Mouse (Mus musculus): ENCODE results near the gene Gm20708. TPM values are rescaled to one million over a fixed set of nuclear protein-coding genes. Genes with fewer than 3 reads are reported as not detected.
"Not testable (repeated sequence)": the region's sequence is repeated elsewhere in the genome, so short reads cannot be mapped to it uniquely, and the experiment has no call there.

Gene Gm20708
- polyA plus RNA-seq, 1 experiment from 2014 or later: 1.0 TPM

DNA sequence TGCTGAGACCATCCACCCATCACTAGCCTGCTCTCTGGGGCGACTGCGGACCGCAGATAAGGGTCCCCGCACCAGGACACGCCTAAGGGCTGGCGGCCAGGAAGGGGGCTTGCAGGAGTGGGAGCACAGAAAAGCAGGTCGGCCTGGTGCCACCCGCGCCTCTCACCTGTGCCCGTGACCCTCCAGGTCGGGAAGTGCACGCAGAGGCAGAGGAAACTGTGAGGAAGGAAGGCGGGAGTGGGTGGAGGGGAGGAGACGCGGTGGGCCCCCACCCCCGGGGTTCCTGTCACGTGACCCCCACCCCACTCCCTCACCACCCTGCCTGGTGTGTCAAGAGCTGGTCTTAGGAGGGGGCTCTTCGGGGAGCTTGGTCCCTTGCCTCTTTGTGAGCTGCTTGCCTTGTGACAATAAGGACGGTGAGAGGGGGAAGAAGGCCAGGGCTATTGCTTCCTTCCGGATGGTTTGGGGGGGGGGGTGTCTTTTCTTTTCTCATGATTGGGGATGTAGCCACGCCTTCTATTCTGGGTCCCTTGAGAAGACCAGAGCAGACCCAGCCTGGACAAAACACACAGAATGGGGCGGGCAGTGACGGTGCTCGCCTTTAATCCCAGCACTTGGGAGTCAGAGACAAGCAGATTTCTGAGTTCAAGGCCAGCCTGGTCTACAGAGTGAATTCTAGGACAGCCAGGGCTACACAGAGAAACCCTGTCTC is 27.3 kb upstream of the Gm20708 start, which contains the start of the genes Tmc8 and Tmc6:
Tmc8 (plus strand) TSS at position 84 of the 712 bp plus-strand sequence.
Tmc6 (minus strand) TSS at position 206 of the 712 bp plus-strand sequence.
- Histone ChIP-seq H3K27ac (replicated peaks in 1 of 2; ENCODE audit: control insufficient read depth in 1 of 2, insufficient read depth in 1 of 2, low read depth in 2 of 2, low read length in 2 of 2) (peak within 1 kb of the TSS; percentile 74 to 94), H3K4me2 (ENCODE audit: low read length) (peak within 1 kb of the TSS; percentile 100), H3K36me3 (ENCODE audit: control insufficient read depth, insufficient read depth, low read length) (peaks cover 14% of the 10 kb centered on the region), H3K9me3 (ENCODE audit: control insufficient read depth, low read length) (no peaks in the 10 kb centered on the region), H3K9ac (ENCODE audit: low read length) (peak within 1 kb of the TSS; percentile 85), H3K4me3 (ENCODE audit: control insufficient read depth in 1 of 2, insufficient read depth in 1 of 2, low read depth in 1 of 2, low read length in 2 of 2) (peak within 1 kb of the TSS; percentile 51 to 60), H3K4me1 (ENCODE audit: control insufficient read depth in 2 of 2, insufficient read depth in 2 of 2, low read length in 2 of 2) (peaks cover 29 to 37% of the 10 kb centered on the region in 2 experiments), H3K27me3 (ENCODE audit: control insufficient read depth, insufficient read depth, low read length) (no peaks in the 10 kb centered on the region)
- WGBS: 29% methylated on average over 24 of the region's 24 CpGs
- no peak for ATAC-seq (ENCODE audit: insufficient number of reproducible peaks, insufficient read depth, low FRiP score, low read depth)

DNA sequence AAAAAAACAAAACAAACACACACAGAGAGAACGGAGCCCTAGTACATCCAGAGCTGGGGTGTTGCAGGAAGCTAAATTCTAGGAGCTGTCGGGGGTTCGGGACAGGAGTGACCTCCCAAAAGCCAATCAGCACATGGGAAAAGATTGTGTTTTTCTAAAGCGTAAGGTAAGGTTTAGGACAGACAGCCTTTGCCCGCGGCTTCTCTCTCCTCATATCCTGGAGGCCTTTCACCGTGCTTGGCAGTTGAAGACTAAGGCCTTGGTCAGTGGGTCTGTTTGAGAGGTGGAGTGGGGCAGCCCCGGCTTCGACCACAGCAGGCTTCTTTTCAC is 26.8 kb upstream of the Gm20708 start:
- H3K27ac ChIP-seq (replicated peaks in 1 of 2; ENCODE audit: control insufficient read depth in 1 of 2, insufficient read depth in 1 of 2, low read depth in 2 of 2, low read length in 2 of 2): peak overlapping the region; percentile 65 to 94
- peak overlapping the region; percentile 68 for H3K9ac ChIP-seq (ENCODE audit: low read length)
- peak overlapping the region; percentile 44 to 60 for H3K4me3 ChIP-seq (ENCODE audit: control insufficient read depth in 1 of 2, insufficient read depth in 1 of 2, low read depth in 1 of 2, low read length in 2 of 2)
- H3K27me3 ChIP-seq (ENCODE audit: control insufficient read depth, insufficient read depth, low read length): no peaks in the 10 kb centered on the region
- peaks cover 9% of the 10 kb centered on the region for H3K36me3 ChIP-seq (ENCODE audit: control insufficient read depth, insufficient read depth, low read length)
- 54% methylated on average over 9 of the region's 9 CpGs for WGBS
- H3K4me2 ChIP-seq (ENCODE audit: low read length): peak overlapping the region; percentile 100
- H3K9me3 ChIP-seq (ENCODE audit: control insufficient read depth, low read length): no peaks in the 10 kb centered on the region
- no peak for ATAC-seq (ENCODE audit: insufficient number of reproducible peaks, insufficient read depth, low FRiP score, low read depth)
- peaks cover 29 to 37% of the 10 kb centered on the region in 2 experiments for H3K4me1 ChIP-seq (ENCODE audit: control insufficient read depth in 2 of 2, insufficient read depth in 2 of 2, low read length in 2 of 2)

- Histone ChIP-seq H3K4me2 (ENCODE audit: low read length) (peak overlapping the region; percentile 100), H3K4me1 (ENCODE audit: control insufficient read depth in 2 of 2, insufficient read depth in 2 of 2, low read length in 2 of 2) (peaks cover 29 to 37% of the 10 kb centered on the region in 2 experiments), H3K4me3 (ENCODE audit: control insufficient read depth in 1 of 2, insufficient read depth in 1 of 2, low read depth in 1 of 2, low read length in 2 of 2) (peak overlapping the region; percentile 44 to 60), H3K27ac (replicated peaks in 1 of 2; ENCODE audit: control insufficient read depth in 1 of 2, insufficient read depth in 1 of 2, low read depth in 2 of 2, low read length in 2 of 2) (peak overlapping the region; percentile 65 to 94), H3K36me3 (ENCODE audit: control insufficient read depth, insufficient read depth, low read length) (peaks cover 5% of the 10 kb centered on the region), H3K9ac (ENCODE audit: low read length) (peak overlapping the region; percentile 68), H3K27me3 (ENCODE audit: control insufficient read depth, insufficient read depth, low read length) (no peaks in the 10 kb centered on the region), H3K9me3 (ENCODE audit: control insufficient read depth, low read length) (no peaks in the 10 kb centered on the region)
- no peak for ATAC-seq (ENCODE audit: insufficient number of reproducible peaks, insufficient read depth, low FRiP score, low read depth)
- WGBS: 4% methylated on average over 30 of the region's 31 CpGs
Observed at GRCm38 (mm10) chr11:117783089-117783488, 26.4 kb upstream of the Gm20708 start.

GRCm38 (mm10) chr11:117783683-117784309 is 25.7 kb upstream of the Gm20708 start:
- H3K9me3 ChIP-seq (ENCODE audit: control insufficient read depth, low read length): no peaks in the 10 kb centered on the region
- H3K4me3 ChIP-seq (ENCODE audit: control insufficient read depth in 1 of 2, insufficient read depth in 1 of 2, low read depth in 1 of 2, low read length in 2 of 2): peak overlapping the region; percentile 5 to 60; a peak in 2 of 4 replicates
- H3K4me1 ChIP-seq (ENCODE audit: control insufficient read depth in 2 of 2, insufficient read depth in 2 of 2, low read length in 2 of 2): peaks cover 26 to 31% of the 10 kb centered on the region in 2 experiments
- H3K27me3 ChIP-seq (ENCODE audit: control insufficient read depth, insufficient read depth, low read length): no peaks in the 10 kb centered on the region
- H3K4me2 ChIP-seq (ENCODE audit: low read length): peak overlapping the region; percentile 100
- H3K27ac ChIP-seq (replicated peaks in 1 of 2; ENCODE audit: control insufficient read depth in 1 of 2, insufficient read depth in 1 of 2, low read depth in 2 of 2, low read length in 2 of 2): no peak overlapping the region; a peak in 1 of 4 replicates
- 44% methylated on average over 10 of the region's 10 CpGs for WGBS
- ATAC-seq (ENCODE audit: insufficient number of reproducible peaks, insufficient read depth, low FRiP score, low read depth): no peak
- H3K9ac ChIP-seq (ENCODE audit: low read length): peak overlapping the region; percentile 68
- no peaks in the 10 kb centered on the region for H3K36me3 ChIP-seq (ENCODE audit: control insufficient read depth, insufficient read depth, low read length)

GRCm38 (mm10) chr11:117786294-117786693 is 23.2 kb upstream of the Gm20708 start:
- Histone ChIP-seq H3K9ac (ENCODE audit: low read length) (no peak overlapping the region), H3K4me3 (ENCODE audit: control insufficient read depth in 1 of 2, insufficient read depth in 1 of 2, low read depth in 1 of 2, low read length in 2 of 2) (no peak overlapping the region), H3K4me1 (ENCODE audit: control insufficient read depth in 2 of 2, insufficient read depth in 2 of 2, low read length in 2 of 2) (peaks cover 13 to 26% of the 10 kb centered on the region in 2 experiments), H3K36me3 (ENCODE audit: control insufficient read depth, insufficient read depth, low read length) (no peaks in the 10 kb centered on the region), H3K4me2 (ENCODE audit: low read length) (no peak overlapping the region), H3K27ac (replicated peaks in 1 of 2; ENCODE audit: control insufficient read depth in 1 of 2, insufficient read depth in 1 of 2, low read depth in 2 of 2, low read length in 2 of 2) (no peak overlapping the region), H3K9me3 (ENCODE audit: control insufficient read depth, low read length) (no peaks in the 10 kb centered on the region), H3K27me3 (ENCODE audit: control insufficient read depth, insufficient read depth, low read length) (peaks cover 3% of the 10 kb centered on the region; the same call in 1 of the 2 replicates)
- no peak for ATAC-seq (ENCODE audit: insufficient number of reproducible peaks, insufficient read depth, low FRiP score, low read depth)
- whole genome bisulfite sequencing: 9% methylated on average over 10 of the region's 10 CpGs

DNA sequence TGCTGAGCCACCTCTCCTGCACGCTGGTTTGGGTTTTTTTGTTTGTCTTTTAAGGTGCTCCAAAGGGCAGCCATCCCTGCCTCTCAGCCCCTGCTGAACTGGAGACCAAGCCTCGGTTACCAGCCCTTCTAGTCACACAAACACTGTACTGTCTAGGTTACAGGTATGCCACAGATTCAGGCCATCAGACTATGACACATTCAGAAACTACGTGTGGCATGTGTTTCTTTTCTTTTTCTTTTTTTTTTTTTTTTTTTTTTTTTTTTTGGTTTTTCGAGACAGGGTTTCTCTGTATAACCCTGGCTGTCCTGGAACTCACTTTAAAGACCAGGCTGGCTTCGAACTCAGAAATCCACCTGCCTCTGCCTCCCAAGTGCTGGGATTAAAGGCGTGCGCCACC is 21.0 kb upstream of the Gm20708 start:
- not testable (repeated sequence) for H3K9ac ChIP-seq (ENCODE audit: low read length); H3K27ac ChIP-seq (replicated peaks in 1 of 2; ENCODE audit: control insufficient read depth in 1 of 2, insufficient read depth in 1 of 2, low read depth in 2 of 2, low read length in 2 of 2); H3K36me3 ChIP-seq (ENCODE audit: control insufficient read depth, insufficient read depth, low read length); H3K4me2 ChIP-seq (ENCODE audit: low read length); H3K4me3 ChIP-seq (ENCODE audit: control insufficient read depth in 1 of 2, insufficient read depth in 1 of 2, low read depth in 1 of 2, low read length in 2 of 2); ATAC-seq (ENCODE audit: insufficient number of reproducible peaks, insufficient read depth, low FRiP score, low read depth); H3K27me3 ChIP-seq (ENCODE audit: control insufficient read depth, insufficient read depth, low read length); H3K9me3 ChIP-seq (ENCODE audit: control insufficient read depth, low read length)
- peaks cover 6 to 10% of the 10 kb centered on the region in 2 experiments for H3K4me1 ChIP-seq (ENCODE audit: control insufficient read depth in 2 of 2, insufficient read depth in 2 of 2, low read length in 2 of 2)
- 80% methylated on average over 6 of the region's 7 CpGs for WGBS

DNA sequence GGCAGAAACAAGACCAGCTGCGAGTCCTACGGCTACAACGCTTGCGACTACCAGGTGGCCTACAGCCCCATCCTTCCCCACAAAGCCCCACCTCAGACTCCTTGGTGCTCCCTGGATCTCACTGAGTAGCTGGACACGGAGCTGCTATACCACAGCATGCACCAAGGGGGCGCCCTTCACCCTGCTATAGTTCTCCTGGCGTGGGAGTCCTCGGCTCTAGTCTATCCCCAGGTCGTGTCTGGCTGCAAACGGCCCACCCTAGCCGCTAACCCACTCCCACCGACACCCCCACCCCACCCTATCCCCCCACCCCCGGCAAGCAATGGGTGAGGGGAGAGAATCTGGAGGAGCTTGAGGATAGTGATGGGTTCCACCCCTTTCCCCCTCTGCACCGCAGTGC is 19.2 kb upstream of the Gm20708 start:
- Histone ChIP-seq H3K27me3 (ENCODE audit: control insufficient read depth, insufficient read depth, low read length) (peaks cover 5% of the 10 kb centered on the region; the same call in 1 of the 2 replicates), H3K9ac (ENCODE audit: low read length) (no peak overlapping the region), H3K4me2 (ENCODE audit: low read length) (peak overlapping the region; percentile 54), H3K36me3 (ENCODE audit: control insufficient read depth, insufficient read depth, low read length) (no peaks in the 10 kb centered on the region), H3K4me1 (ENCODE audit: control insufficient read depth in 2 of 2, insufficient read depth in 2 of 2, low read length in 2 of 2) (peaks cover 5 to 10% of the 10 kb centered on the region in 2 experiments; a peak in 3 of 4 replicates), H3K27ac (replicated peaks in 1 of 2; ENCODE audit: control insufficient read depth in 1 of 2, insufficient read depth in 1 of 2, low read depth in 2 of 2, low read length in 2 of 2) (no peak overlapping the region), H3K9me3 (ENCODE audit: control insufficient read depth, low read length) (no peaks in the 10 kb centered on the region), H3K4me3 (ENCODE audit: control insufficient read depth in 1 of 2, insufficient read depth in 1 of 2, low read depth in 1 of 2, low read length in 2 of 2) (peak overlapping the region in 1 of 2 experiments; percentile 10; a peak in 2 of 4 replicates)
- 3% methylated on average over 14 of the region's 14 CpGs for WGBS
- peak; percentile 47; the same call in 1 of the 2 replicates for ATAC-seq (ENCODE audit: insufficient number of reproducible peaks, insufficient read depth, low FRiP score, low read depth)
